Mouse (Mus musculus) ES-Bruce4 (cell line): ENCODE data around the gene Nrxn1.

ENCODE experiments used
- CTCF ChIP-seq: IDR thresholded peaks from one replicate; pipeline ENCODE4 v1.8.1; 2011; ENCODE audit warnings: low read depth, low read length
- EP300 ChIP-seq: IDR thresholded peaks from 2 replicates; pipeline ENCODE4 v1.6.1; 2011; ENCODE audit warnings: low read depth, low read length; ENCODE audit not compliant: insufficient read depth
- POLR2A ChIP-seq: IDR thresholded peaks from one replicate; pipeline ENCODE4 v1.8.1; 2011; ENCODE audit warnings: low read length; ENCODE audit not compliant: insufficient read depth

DNA sequence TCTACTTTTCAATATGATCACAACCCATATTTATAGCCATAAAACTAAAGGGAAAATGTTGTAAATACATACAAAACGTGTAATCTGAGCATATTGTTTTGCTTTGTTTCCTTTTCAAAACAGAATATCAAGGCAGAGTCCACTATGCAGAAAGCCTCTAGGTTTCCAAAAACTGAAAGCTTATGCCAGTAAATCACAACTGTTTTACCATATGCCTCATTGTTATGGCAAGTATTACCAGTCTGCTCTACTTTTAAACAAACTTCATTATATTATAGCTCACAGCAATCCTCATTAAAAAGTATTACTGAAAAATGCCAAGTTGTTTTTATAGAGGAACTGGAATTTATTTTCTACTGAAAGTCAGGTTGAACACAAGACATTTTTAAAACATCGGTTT is 275.0 kb downstream of the Nrxn1 start:
- TF ChIP-seq POLR2A: no peak
- no peak for TF ChIP-seq CTCF
- TF ChIP-seq EP300: no peak
